Mouse (Mus musculus) kidney, embryonic 14.5 days (tissue): ENCODE measurements around the gene Slc25a43. TPM values are rescaled to one million over a fixed set of nuclear protein-coding genes. Genes with fewer than 3 reads are reported as not detected.

Experiments
- polyA plus RNA-seq: library from polyadenylated mRNA; unstranded; fragments of >200 nt; fragmentation: Nextera tagmentation; extraction: Ambion mirVana; gene quantifications from 2 replicates; pipeline ENCODE4 v1.2.1, GENCODE M21; 2014

Gene Slc25a43
- polyA plus RNA-seq, 1 experiment from 2014 or later = 3.4 TPM

Other genes starting within 250 kb of the Slc25a43 start
- gene Pgrmc1, start 145.5 kb upstream of the Slc25a43 start, polyA plus RNA-seq = 256 and 282 TPM in 2 replicates
- 4.0 TPM in 2 replicates for gene Akap17b, start 98.3 kb upstream of the Slc25a43 start, polyA plus RNA-seq
- gene Slc25a5, start 52.0 kb downstream of the Slc25a43 start, polyA plus RNA-seq = 838 and 851 TPM in 2 replicates
- gene Ube2a, start 130.2 kb downstream of the Slc25a43 start, polyA plus RNA-seq = 114 and 127 TPM in 2 replicates
- 24.7 and 38.1 TPM in 2 replicates for gene C330007P06Rik, start 130.5 kb downstream of the Slc25a43 start, polyA plus RNA-seq
- gene Nkrf, start 159.2 kb downstream of the Slc25a43 start, polyA plus RNA-seq = 2.8 and 3.7 TPM in 2 replicates
- gene Sept6, start 248.1 kb downstream of the Slc25a43 start, polyA plus RNA-seq = 19.3 and 27.9 TPM in 2 replicates